Mouse (Mus musculus) midbrain, postnatal 0 days (tissue): Measurements from ENCODE around the gene Ccnl2. TPM values are rescaled to one million over a fixed set of nuclear protein-coding genes. Genes with fewer than 3 reads are reported as not detected.

Experiments
- ATAC-seq: fragments of 200-750 bp; cut with Nextera tagmentation; 2 replicates; pipeline ENCODE4 v1.8.0; 2017; ENCODE audit warnings: moderate number of reproducible peaks, mild to moderate bottlenecking, moderate TSS enrichment, moderate library complexity; ENCODE audit not compliant: low FRiP score
- DNase-seq: peaks from one replicate; pipeline ENCODE4 v3.0.0-alpha.2; 2015; ENCODE audit warnings: low spot score
- H3K27ac ChIP-seq: fragments of 300-500 bp; sonication (generic); 2 replicates; pipeline ENCODE4 v1.5.1; 2014; ENCODE audit warnings: low read depth, mild to moderate bottlenecking, low read length, mixed read lengths
- H3K27me3 ChIP-seq: fragments of 300-500 bp; sonication (generic); 2 replicates; pipeline ENCODE4 v1.6.1; 2014; ENCODE audit warnings: low read length, control low read depth, mixed read lengths; ENCODE audit not compliant: insufficient read depth
- H3K36me3 ChIP-seq: fragments of 300-500 bp; sonication (generic); 2 replicates; pipeline ENCODE4 v1.6.1; 2014; ENCODE audit warnings: low read length, control low read depth, mixed read lengths; ENCODE audit not compliant: insufficient read depth
- H3K4me1 ChIP-seq: fragments of 300-500 bp; sonication (generic); 2 replicates; pipeline ENCODE4 v1.6.1; 2014; ENCODE audit warnings: mild to moderate bottlenecking, control low read depth, antibody characterized with exemption, low read length, mixed read lengths; ENCODE audit not compliant: insufficient read depth
- H3K4me2 ChIP-seq: fragments of 300-500 bp; sonication (generic); 2 replicates; pipeline ENCODE4 v1.6.1; 2014; ENCODE audit warnings: low read depth, mild to moderate bottlenecking, low read length, mixed read lengths; ENCODE audit not compliant: poor library complexity, severe bottlenecking
- H3K4me3 ChIP-seq: fragments of 300-500 bp; sonication (generic); 2 replicates; pipeline ENCODE4 v1.5.1; 2014; ENCODE audit warnings: low read depth, mild to moderate bottlenecking, low read length, moderate library complexity
- H3K9ac ChIP-seq: fragments of 300-500 bp; sonication (generic); replicated peaks from 2 replicates; pipeline ENCODE4 v1.6.1; 2014; ENCODE audit warnings: mild to moderate bottlenecking, low read length, moderate library complexity, mixed read lengths; ENCODE audit not compliant: poor library complexity, severe bottlenecking
- H3K9me3 ChIP-seq: fragments of 300-500 bp; sonication (generic); 2 replicates; pipeline ENCODE4 v1.6.1; 2016; ENCODE audit warnings: low read length, control low read depth
- CTCF ChIP-seq: IDR thresholded peaks from 2 replicates; pipeline ENCODE4 v1.5.1; 2016; ENCODE audit warnings: antibody characterized with exemption, mild to moderate bottlenecking
- WGBS: fragments of 180-500 bp; shearing (Covaris S2); extraction: QIAGEN DNeasy Blood & Tissue Kit; methylation state at CpG from one replicate; pipeline ENCODE4 v1.1.7; 2014; 5-methylcytosine and 5-hydroxymethylcytosine counted together
- polyA plus RNA-seq: library from polyadenylated mRNA; unstranded; fragments of >200 nt; fragmentation: Nextera tagmentation; extraction: Ambion mirVana; gene quantifications from 2 replicates; pipeline ENCODE4 v1.2.1, GENCODE M21; 2015
- total RNA-seq: library from RNA; depleted of rRNA; stranded (reverse); fragments of >200 nt; gene quantifications from 2 replicates; pipeline ENCODE4 v1.2.3, GENCODE M21; 2014; rRNA removed

The Ccnl2 gene
- 66.3 and 112 TPM in 2 replicates for total RNA-seq
- polyA plus RNA-seq: 78.6 and 88.8 TPM in 2 replicates

- peak within 1 kb of the TSS; percentile 92 for H3K4me3 ChIP-seq
- no peaks in the 10 kb centered on the region for H3K9me3 ChIP-seq
- peak within 1 kb of the TSS; percentile 100 for H3K9ac ChIP-seq
- H3K27me3 ChIP-seq: no peaks in the 10 kb centered on the region
- peak; percentile 99 for ATAC-seq
- WGBS: under 1% methylated on average over 46 of the region's 60 CpGs
- H3K36me3 ChIP-seq: peaks cover 53% of the 10 kb centered on the region
- H3K4me1 ChIP-seq: peaks cover 7% of the 10 kb centered on the region; the same call in 1 of the 2 replicates
- DNase-seq: peak; percentile 98
- H3K4me2 ChIP-seq: peak within 1 kb of the TSS; percentile 84
- TF ChIP-seq CTCF: no peak
- peak within 1 kb of the TSS; percentile 94 for H3K27ac ChIP-seq
Measured at GRCm38 (mm10) chr4:155811929-155812664, at the start of gene Ccnl2. Gene Ccnl2, plus strand, starts transcription at chr4:155812489.

- H3K36me3 ChIP-seq: no peaks in the 10 kb centered on the region
- no peaks in the 10 kb centered on the region for H3K9me3 ChIP-seq
- 66% methylated on average over 5 of the region's 5 CpGs for WGBS
- DNase-seq (no peak), ATAC-seq (no peak)
- peak overlapping the region; percentile 64 for H3K4me2 ChIP-seq
- H3K9ac ChIP-seq: peak overlapping the region; percentile 59; the same call in 1 of the 2 replicates
- peak overlapping the region; percentile 41 for H3K4me3 ChIP-seq
- no peaks in the 10 kb centered on the region for H3K27me3 ChIP-seq
- no peak for TF ChIP-seq CTCF
- no peak overlapping the region for H3K27ac ChIP-seq
- H3K4me1 ChIP-seq: no peaks in the 10 kb centered on the region
Measured at GRCm38 (mm10) chr4:155769496-155769879, 42.8 kb upstream of the Ccnl2 start.

- no peaks in the 10 kb centered on the region for H3K27me3 ChIP-seq
- H3K9ac ChIP-seq: peak overlapping the region; percentile 59
- DNase-seq (peak; percentile 83), ATAC-seq (peak; percentile 77)
- H3K4me3 ChIP-seq: peak overlapping the region; percentile 41
- H3K27ac ChIP-seq: peak overlapping the region; percentile 72
- under 1% methylated on average over 39 of the region's 39 CpGs for WGBS
- peak; percentile 97 for TF ChIP-seq CTCF
- H3K4me1 ChIP-seq: peaks cover 3% of the 10 kb centered on the region; the same call in 1 of the 2 replicates
- no peaks in the 10 kb centered on the region for H3K9me3 ChIP-seq
- H3K4me2 ChIP-seq: peak overlapping the region; percentile 64
- no peaks in the 10 kb centered on the region for H3K36me3 ChIP-seq
Measured at GRCm38 (mm10) chr4:155769880-155770512, 42.3 kb upstream of the Ccnl2 start.

- H3K36me3 ChIP-seq: no peaks in the 10 kb centered on the region
- peak overlapping the region; percentile 59; the same call in 1 of the 2 replicates for H3K9ac ChIP-seq
- TF ChIP-seq CTCF: no peak
- ATAC-seq: no peak; the same call in 1 of the 2 replicates
- DNase-seq: no peak
- H3K4me2 ChIP-seq: peak overlapping the region; percentile 64
- peak overlapping the region; percentile 41 for H3K4me3 ChIP-seq
- H3K9me3 ChIP-seq: no peaks in the 10 kb centered on the region
- peaks cover 4% of the 10 kb centered on the region; the same call in 1 of the 2 replicates for H3K4me1 ChIP-seq
- peak overlapping the region; percentile 72; the same call in 1 of the 2 replicates for H3K27ac ChIP-seq
- WGBS: 40% methylated on average over 24 of the region's 24 CpGs
- H3K27me3 ChIP-seq: no peaks in the 10 kb centered on the region
Measured at GRCm38 (mm10) chr4:155770626-155771025, 41.7 kb upstream of the Ccnl2 start.

- DNase-seq (no peak), ATAC-seq (no peak)
- no peaks in the 10 kb centered on the region for H3K36me3 ChIP-seq
- WGBS: 86% methylated on average over 2 of the region's 2 CpGs
- H3K4me3 ChIP-seq: no peak overlapping the region
- no peaks in the 10 kb centered on the region for H3K27me3 ChIP-seq
- no peak overlapping the region for H3K9ac ChIP-seq
- no peaks in the 10 kb centered on the region for H3K9me3 ChIP-seq
- H3K4me2 ChIP-seq: no peak overlapping the region
- no peak overlapping the region for H3K27ac ChIP-seq
- H3K4me1 ChIP-seq: peaks cover 4% of the 10 kb centered on the region; the same call in 1 of the 2 replicates
- no peak for TF ChIP-seq CTCF
Measured at GRCm38 (mm10) chr4:155771706-155772105, 40.6 kb upstream of the Ccnl2 start.

GRCm38 (mm10) chr4:155772786-155773185 lies 39.5 kb upstream of the Ccnl2 start:
- Histone ChIP-seq H3K4me3 (no peak overlapping the region), H3K9me3 (no peaks in the 10 kb centered on the region), H3K36me3 (no peaks in the 10 kb centered on the region), H3K4me1 (peaks cover 4% of the 10 kb centered on the region; the same call in 1 of the 2 replicates), H3K9ac (no peak overlapping the region), H3K4me2 (no peak overlapping the region), H3K27ac (no peak overlapping the region), H3K27me3 (no peaks in the 10 kb centered on the region)
- 85% methylated on average over 13 of the region's 13 CpGs for WGBS
- no peak for DNase-seq
- no peak for TF ChIP-seq CTCF
- no peak for ATAC-seq
